19 mouse cellular contexts compared by ENCODE assay signal in the genomic region with DNA sequence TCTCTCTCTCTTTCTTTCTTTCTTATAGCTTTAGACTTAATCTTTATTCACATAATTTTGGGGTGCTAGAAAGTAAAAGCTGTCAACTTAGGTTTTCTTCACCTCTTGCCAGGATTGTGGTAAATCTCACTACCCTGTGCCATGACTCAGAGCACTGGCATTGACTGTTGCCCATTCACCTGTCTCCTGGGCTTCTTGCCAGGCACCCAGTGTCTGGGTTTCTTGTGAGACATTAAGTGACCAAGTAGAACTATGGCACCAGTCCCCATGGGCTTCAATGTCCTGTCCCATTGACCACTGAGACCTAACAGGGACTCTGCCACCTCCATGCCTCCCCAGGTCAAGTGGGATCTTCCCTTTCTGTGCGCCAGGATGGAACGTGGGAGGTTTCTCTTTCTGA.
DNase-seq lines count a peak whose midpoint lies in the region; TF ChIP-seq lines count a peak whose summit lies in the region.
"Had no signal": no experiment of that assay in that cellular context is flagged by ENCODE, and none has a peak within 500 bp of the region (broad histone marks: within the 10 kb centered on the region; RNA-seq: fewer than 3 reads in every experiment).

No protein-coding gene starts in this region.

- no peak for TF ChIP-seq CTCF in small intestine, adult 2 months (IDR thresholded peaks at IDR 0.05; ENCODE audit: extremely low read depth, insufficient read length, insufficient replicate concordance, low read depth, low read length)

- no peaks in the 10 kb centered on the region for H3K27me3 ChIP-seq in small intestine, adult 2 months (ENCODE audit: control insufficient read depth, insufficient read depth, low read length)
- H3K27me3 ChIP-seq: hindbrain, embryonic 12.5 days; intestine, embryonic 15.5 days had no signal

- peak overlapping the region; percentile 32 for H3K27ac ChIP-seq in small intestine, adult 2 months (ENCODE audit: insufficient read depth, low read depth, low read length)
- H3K27ac ChIP-seq: hindbrain, embryonic 12.5 days; intestine, embryonic 15.5 days; liver, embryonic 12.5 days; macrophage; midbrain, embryonic 10.5 days had no signal

- H3K4me1 ChIP-seq in small intestine, adult 2 months (ENCODE audit: control insufficient read depth, insufficient read depth, insufficient read length, low read length) = peaks cover 24% of the 10 kb centered on the region

- DNase-seq in cerebellum, postnatal 14 days = peak; percentile 30
- DNase-seq in cerebellum, adult 11 months = no peak
- peak; percentile 27 for DNase-seq in lung, postnatal 36 days
- DNase-seq in lung, postnatal 25 days (ENCODE audit: low spot score) = no peak
- peak; percentile 81 to 87 for DNase-seq in kidney, adult 8-10 months
- DNase-seq in thymus, postnatal 14 days = no peak
- no peak for DNase-seq in B cell, adult 2 months
- DNase-seq: adrenal gland, adult 2 months; embryo, embryonic 11 days; forebrain, postnatal 0 days; heart, postnatal 14 days; lung, embryonic 14.5 days had no signal

- 36% methylated on average over 2 of the region's 2 CpGs for WGBS in small intestine, adult 2 months

- H3K4me3 ChIP-seq in small intestine, adult 2 months (ENCODE audit: low read depth, low read length) = no peak overlapping the region
- H3K4me3 ChIP-seq: heart, embryonic 12.5 days; hindbrain, embryonic 12.5 days; intestine, embryonic 15.5 days; liver, embryonic 12.5 days; midbrain, embryonic 10.5 days had no signal

- TF ChIP-seq POLR2A in small intestine, adult 2 months (IDR thresholded peaks at IDR 0.05; ENCODE audit: low read depth, low read length) = no peak

- no peaks in the 10 kb centered on the region for H3K36me3 ChIP-seq in small intestine, adult 2 months (ENCODE audit: control insufficient read depth, insufficient read depth, low read length)
- H3K36me3 ChIP-seq: heart, embryonic 12.5 days; hindbrain, embryonic 12.5 days; intestine, embryonic 15.5 days; liver, embryonic 12.5 days; midbrain, embryonic 10.5 days had no signal

Comparison
In these comparisons a context has a peak if more than half of its experiments do, and no peak if none do; other contexts are left out.
1. DNase-seq: peak in cerebellum, postnatal 14 days (2 of 2), lung, postnatal 36 days (single experiment) and kidney, adult 8-10 months (2 of 2); none in cerebellum, adult 11 months (single experiment), lung, postnatal 25 days (single experiment), thymus, postnatal 14 days (single experiment) and B cell, adult 2 months (0 of 2).